Mouse (Mus musculus) cortical plate, adult 2 months (tissue): Measurements from ENCODE around the gene Creg2.

Experiments used
- CTCF ChIP-seq: fragments of 200-500 bp; IDR thresholded peaks from 2 replicates; pipeline ENCODE4 v1.5.1; 2011; ENCODE audit warnings: mild to moderate bottlenecking, control low read depth, low read length; ENCODE audit not compliant: insufficient read depth; ENCODE audit errors: extremely low read depth
- POLR2A ChIP-seq: fragments of 200-500 bp; IDR thresholded peaks from 2 replicates; pipeline ENCODE4 v1.6.1; 2011; ENCODE audit warnings: mild to moderate bottlenecking, low read length, control low read depth; ENCODE audit not compliant: insufficient read depth; ENCODE audit errors: extremely low read depth

DNA sequence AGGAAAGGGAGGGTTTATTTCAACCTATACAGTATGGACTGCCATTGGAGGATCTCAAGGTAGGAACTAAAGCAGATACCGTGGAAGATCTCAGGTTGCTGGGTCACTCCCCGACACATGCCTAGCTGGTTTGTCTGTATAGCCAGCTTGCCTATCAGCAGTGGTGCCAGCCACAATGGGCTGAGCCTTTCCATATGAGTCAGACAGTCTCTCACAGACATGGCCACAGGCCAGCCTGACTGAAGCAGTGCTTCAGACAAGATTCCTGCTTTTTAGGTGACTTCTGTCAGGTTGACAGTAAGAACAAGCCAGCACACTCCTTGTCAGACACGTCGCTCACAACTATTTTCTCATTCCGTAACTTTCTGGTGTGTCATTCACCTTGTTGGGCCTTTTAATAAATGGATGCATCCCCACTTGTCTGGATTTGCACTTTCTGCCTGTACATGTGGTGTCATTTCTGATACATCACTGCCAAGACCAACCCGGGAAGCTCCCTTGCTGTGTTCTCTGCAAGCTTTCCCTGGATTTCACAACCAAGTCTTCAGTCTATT, 5.8 kb upstream of the Creg2 start:
- TF ChIP-seq POLR2A (no peak), CTCF (no peak)
